Mouse (Mus musculus) liver, adult 2 months (tissue): ENCODE measurements around the gene Tmem206.

Experiments used
- CTCF ChIP-seq: fragments of 200-500 bp; IDR thresholded peaks from 2 replicates; pipeline ENCODE4 v1.5.1; 2011; ENCODE audit warnings: low read depth, low read length, control low read depth
- POLR2A ChIP-seq: fragments of 200-500 bp; IDR thresholded peaks from 2 replicates; pipeline ENCODE4 v1.6.1; 2011; ENCODE audit warnings: low read length, control low read depth; ENCODE audit not compliant: insufficient read depth; ENCODE audit errors: extremely low read depth

DNA sequence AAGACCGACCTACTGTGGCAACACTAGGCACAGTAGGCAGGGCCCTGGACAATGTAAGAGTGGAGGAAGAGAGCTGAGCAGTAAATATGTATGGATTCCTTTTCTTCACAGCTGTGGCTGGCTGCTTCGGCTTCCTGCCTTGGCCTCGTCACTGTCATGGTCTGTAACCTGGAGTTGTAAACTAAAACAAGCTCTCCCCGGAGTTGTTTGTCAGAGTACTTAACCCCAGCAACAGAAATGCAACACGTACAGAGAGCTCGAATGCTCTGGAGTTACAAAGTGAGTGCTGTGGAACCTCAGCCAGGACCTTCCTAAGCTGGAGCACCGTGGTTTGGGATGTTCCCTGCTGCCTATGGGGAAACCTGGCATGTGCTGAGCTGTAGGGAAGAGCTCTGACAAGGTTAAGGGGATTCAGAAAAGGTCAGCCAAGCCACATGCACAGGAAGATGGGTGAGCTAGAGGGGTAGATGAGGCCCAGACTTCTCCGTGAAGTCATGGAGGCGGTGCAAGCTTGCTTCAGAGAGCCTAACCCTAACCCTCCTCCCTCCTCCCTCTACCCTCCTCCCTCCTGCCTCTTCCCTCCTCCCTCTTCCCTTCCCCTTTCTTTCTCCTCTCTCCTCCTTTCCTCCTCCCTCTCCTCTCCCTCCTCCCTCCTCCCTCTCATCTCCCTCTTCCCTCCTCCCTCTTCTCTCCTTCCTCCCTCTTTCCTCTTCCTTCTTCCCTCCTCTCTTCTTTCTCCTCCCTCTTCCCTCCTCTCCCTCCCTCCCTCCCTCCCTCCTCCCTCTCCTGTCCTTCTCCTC, 31.5 kb upstream of the Tmem206 start:
- TF ChIP-seq POLR2A (no peak), CTCF (no peak)
